Comparison of ENCODE assay signal across 8 mouse cellular contexts in genomic region chr10:21995661-21996308, GRCm38 (mm10).
DNase-seq lines count a peak whose midpoint lies in the region; ATAC-seq lines count a peak whose summit lies in the region.

No protein-coding gene starts in this region.

- 66% methylated on average over 11 of the region's 11 CpGs for WGBS in hindbrain, embryonic 15.5 days

- peak overlapping the region; percentile 91 for H3K4me2 ChIP-seq in hindbrain, embryonic 15.5 days

- DNase-seq in MN1 (ENCODE audit: low spot score), result peak; percentile 86
- DNase-seq in cerebellum, adult 9-10 months, result peak; percentile 77
- DNase-seq in frontal cortex, postnatal 25 days (ENCODE audit: low spot score in 2 of 2), result peak; percentile 78 to 81
- peak; percentile 62 to 79 for DNase-seq in left cerebral cortex, adult 8-10 months (ENCODE audit: low spot score in 2 of 2)
- DNase-seq in right cerebral cortex, postnatal 4 days, result peak; percentile 89

- H3K4me1 ChIP-seq in hindbrain, embryonic 15.5 days (replicated peaks), result peaks cover 31% of the 10 kb centered on the region

- H3K27ac ChIP-seq in hindbrain, embryonic 15.5 days (replicated peaks), result no peak overlapping the region

- peaks cover 25% of the 10 kb centered on the region; the same call in 1 of the 2 replicates for H3K36me3 ChIP-seq in hindbrain, embryonic 15.5 days

- H3K27me3 ChIP-seq in hindbrain, embryonic 15.5 days, result peaks cover 10% of the 10 kb centered on the region

- peak overlapping the region; percentile 23 for H3K4me3 ChIP-seq in hindbrain, embryonic 15.5 days

- no peaks in the 10 kb centered on the region for H3K9me3 ChIP-seq in hindbrain, embryonic 15.5 days

- ATAC-seq in hindbrain, embryonic 15.5 days (ENCODE audit: low FRiP score, low read depth), result no peak
- 0 out of 2 replicates have a peak, but pooled peaks have one; percentile 14 for ATAC-seq in megakaryocyte, adult 5-6 weeks (ENCODE audit: poor library complexity, severe bottlenecking)
- no peak for ATAC-seq in megakaryocyte-erythroid progenitor cell, adult 5-6 weeks (replicated peaks; ENCODE audit: low FRiP score, low TSS enrichment, poor library complexity, severe bottlenecking)

- H3K9ac ChIP-seq in hindbrain, embryonic 15.5 days, result no peak overlapping the region
